23 mouse cellular contexts compared by ENCODE assay signal in the genomic region with DNA sequence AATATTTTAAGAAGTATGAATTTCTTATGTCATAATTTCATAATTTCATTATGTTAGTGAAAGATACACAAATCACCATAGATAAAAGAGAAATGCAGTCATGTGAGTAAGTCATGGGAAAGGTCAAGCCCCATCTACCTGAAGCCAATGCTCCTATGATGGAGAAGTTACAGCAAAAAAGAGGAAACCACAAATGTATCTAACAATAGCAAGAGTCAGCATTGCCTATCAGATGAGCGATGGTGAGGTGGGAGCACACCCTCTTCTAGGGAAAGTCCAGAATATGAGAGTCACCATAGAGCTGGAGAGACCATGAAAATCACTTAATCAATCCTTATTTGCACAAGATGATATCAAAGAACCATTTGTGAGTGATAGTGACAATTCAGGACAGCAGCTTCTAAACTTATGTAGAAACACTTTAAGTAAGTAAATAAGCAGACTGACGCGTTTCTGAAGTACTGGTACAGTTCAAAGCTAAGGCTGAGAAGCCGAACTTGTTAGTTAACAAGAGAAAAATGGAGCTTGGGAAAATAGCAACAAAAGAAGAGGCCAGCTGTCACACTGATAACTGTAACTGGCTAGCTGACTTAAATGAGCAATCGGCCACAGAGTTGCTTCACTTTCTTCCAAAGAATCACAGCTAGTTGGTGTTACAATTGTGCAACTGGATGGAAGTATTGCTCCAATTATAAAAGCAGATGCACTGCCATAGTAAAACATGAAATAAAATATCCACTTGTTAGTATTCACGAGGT. TPM values are rescaled to one million over a fixed set of nuclear protein-coding genes. Genes with fewer than 3 reads are reported as not detected.
A peak's percentile ranks its signal among the peaks of the same experiment; 100 is the strongest.
DNase-seq lines count a peak whose midpoint lies in the region; ATAC-seq and TF ChIP-seq lines count a peak whose summit lies in the region.
"Had no signal": no experiment of that assay in that cellular context is flagged by ENCODE, and none has a peak within 500 bp of the region (broad histone marks: within the 10 kb centered on the region; RNA-seq: fewer than 3 reads in every experiment).

No protein-coding gene starts in this region.

- no peak for TF ChIP-seq EP300 in heart, adult 2 months (IDR thresholded peaks at IDR 0.05; ENCODE audit: insufficient read depth, low read depth, low read length)
- peak; percentile 74 for TF ChIP-seq EP300 in lung, postnatal 0 days (IDR thresholded peaks at IDR 0.05)

- peak; percentile 87 for DNase-seq in heart, adult 11 months
- no peak for DNase-seq in heart, adult 2 months
- peak; percentile 87 for DNase-seq in lung, postnatal 0 days (ENCODE audit: low spot score)
- DNase-seq in lung, postnatal 25 days (ENCODE audit: low spot score): no peak
- peak; percentile 17 for DNase-seq in fibroblast of lung, adult 2 months (ENCODE audit: low read depth)
- no peak for DNase-seq in adrenal gland, postnatal 4 days (ENCODE audit: low spot score in 2 of 2)
- DNase-seq in kidney, adult 11 months: no peak
- DNase-seq: adrenal gland, postnatal 14 days; B cell, adult 2 months; cerebellum, adult 18-20 months; cerebellum, adult 9-11 months; cerebellum, postnatal 36 days; gastrocnemius, postnatal 10 days; heart, postnatal 10 days; heart, postnatal 4 days had no signal

- no peak for TF ChIP-seq POLR2A in heart, adult 2 months (IDR thresholded peaks at IDR 0.05; ENCODE audit: insufficient read depth, low read depth, low read length)

- no peaks in the 10 kb centered on the region for H3K36me3 ChIP-seq in heart, adult 2 months (ENCODE audit: control insufficient read depth, insufficient read depth, low read length)
- no peaks in the 10 kb centered on the region for H3K36me3 ChIP-seq in lung, postnatal 0 days (ENCODE audit: insufficient read depth, low read length)
- H3K36me3 ChIP-seq: embryonic facial prominence, embryonic 10.5 days; forebrain, embryonic 15.5 days; G1E; heart, embryonic 10.5 days; hindbrain, embryonic 13.5 days had no signal

- H3K27ac ChIP-seq in heart, adult 2 months: no peak overlapping the region
- H3K27ac ChIP-seq in lung, postnatal 0 days (ENCODE audit: low read length): no peak overlapping the region
- H3K27ac ChIP-seq: embryonic facial prominence, embryonic 10.5 days; forebrain, embryonic 15.5 days; heart, embryonic 10.5 days; hindbrain, embryonic 13.5 days; hindbrain, postnatal 0 days had no signal

- no peak overlapping the region for H3K4me3 ChIP-seq in heart, adult 2 months
- H3K4me3 ChIP-seq in lung, postnatal 0 days (ENCODE audit: low read depth, low read length): no peak overlapping the region
- H3K4me3 ChIP-seq: embryonic facial prominence, embryonic 10.5 days; forebrain, embryonic 15.5 days; heart, embryonic 10.5 days; hindbrain, embryonic 13.5 days had no signal

- peak; percentile 83 for ATAC-seq in lung, postnatal 0 days
- peak; percentile 90 for ATAC-seq in megakaryocyte progenitor cell, adult 5-6 weeks (replicated peaks; ENCODE audit: poor library complexity)
- ATAC-seq: CD4-positive, CD25-positive, alpha-beta regulatory T cell, adult 4 months; forebrain, embryonic 15.5 days; hindbrain, postnatal 0 days had no signal

- TF ChIP-seq CTCF in heart, adult 2 months (IDR thresholded peaks at IDR 0.05): no peak
- TF ChIP-seq CTCF in lung, postnatal 0 days (IDR thresholded peaks at IDR 0.05): no peak

- intact Hi-C loops in heart, adult 2 months (cut with DNase I): no loop called here

- no peaks in the 10 kb centered on the region for H3K9me3 ChIP-seq in lung, postnatal 0 days (ENCODE audit: low read length)
- H3K9me3 ChIP-seq: embryonic facial prominence, embryonic 10.5 days; forebrain, embryonic 15.5 days; G1E; heart, embryonic 10.5 days; hindbrain, embryonic 13.5 days had no signal

- H3K4me1 ChIP-seq in heart, adult 2 months (ENCODE audit: control insufficient read depth, insufficient read depth, low read length): no peaks in the 10 kb centered on the region
- H3K4me1 ChIP-seq in lung, postnatal 0 days (ENCODE audit: insufficient read depth, low read depth, low read length): no peaks in the 10 kb centered on the region
- H3K4me1 ChIP-seq: embryonic facial prominence, embryonic 10.5 days; forebrain, embryonic 15.5 days; heart, embryonic 10.5 days; hindbrain, embryonic 13.5 days had no signal

- WGBS in heart, adult 2 months: 80% methylated on average over 6 of the region's 6 CpGs
- WGBS in lung, postnatal 0 days: 39% methylated on average over 6 of the region's 6 CpGs

- H3K79me2 ChIP-seq in heart, adult 2 months (replicated peaks; ENCODE audit: control insufficient read depth, insufficient read depth, low read length): no peaks in the 10 kb centered on the region

- no peaks in the 10 kb centered on the region for H3K27me3 ChIP-seq in heart, adult 2 months (ENCODE audit: control insufficient read depth, insufficient read depth, low read length)
- H3K27me3 ChIP-seq in lung, postnatal 0 days (replicated peaks; ENCODE audit: insufficient read depth, low read length): no peaks in the 10 kb centered on the region
- H3K27me3 ChIP-seq: forebrain, embryonic 15.5 days; hindbrain, embryonic 13.5 days had no signal

- H3K4me2 ChIP-seq in lung, postnatal 0 days (replicated peaks; ENCODE audit: low read depth, low read length): no peak overlapping the region
- H3K4me2 ChIP-seq: forebrain, embryonic 15.5 days; hindbrain, embryonic 13.5 days had no signal

- no peak overlapping the region for H3K9ac ChIP-seq in heart, adult 2 months (ENCODE audit: low read depth, low read length)
- no peak overlapping the region for H3K9ac ChIP-seq in lung, postnatal 0 days (replicated peaks; ENCODE audit: low read depth)
- H3K9ac ChIP-seq: forebrain, embryonic 15.5 days; hindbrain, embryonic 13.5 days had no signal

RNA-seq across cellular contexts. Expression of a gene that starts 36.2 kb away (rescaled TPM):
- total RNA-seq in heart, adult 2 months (2021): 10 to 100 TPM; 51.8 to 55.4 TPM
- 40.7 and 52.7 TPM in 2 replicates for polyA plus RNA-seq in heart, adult 2 months (2012; rRNA removed)
- polyA plus RNA-seq in lung, postnatal 0 days (2015; fragmentation: Nextera tagmentation; extraction: Ambion mirVana): 72.0 and 73.6 TPM in 2 replicates
- total RNA-seq in megakaryocyte progenitor cell, adult 5-6 weeks (2015): not detected in 2 replicates
- total RNA-seq in megakaryocyte progenitor cell, adult 5-6 weeks (2017): not detected in 2 replicates
- total RNA-seq in adrenal gland, postnatal 4 days (2021): 100 to 1,000 TPM; 115 to 122 TPM
- polyA plus RNA-seq: G1E had no signal

Comparison
In these comparisons a context has a peak if more than half of its experiments do, and no peak if none do; other contexts are left out.
1. DNase-seq: peak in heart, adult 11 months (single experiment), lung, postnatal 0 days (single experiment) and fibroblast of lung, adult 2 months (single experiment); none in heart, adult 2 months (0 of 2), lung, postnatal 25 days (single experiment), adrenal gland, postnatal 4 days (0 of 2) and kidney, adult 11 months (single experiment).
2. RNA of a gene that starts 36.2 kb away (total RNA-seq): 115 to 122 TPM in adrenal gland, postnatal 4 days and 51.8 to 55.4 TPM in heart, adult 2 months; not detected in megakaryocyte progenitor cell, adult 5-6 weeks; every median in the first group is over 10 times any median in the second.